Mouse (Mus musculus): Measurements from ENCODE around the gene Ston1. TPM values are rescaled to one million over a fixed set of nuclear protein-coding genes. Genes with fewer than 3 reads are reported as not detected.
A peak's percentile ranks its signal among the peaks of the same experiment; 100 is the strongest.

The Ston1 gene
- total RNA-seq, 2 experiments from 2014 or later: 5.6 to 6.2 TPM

DNA sequence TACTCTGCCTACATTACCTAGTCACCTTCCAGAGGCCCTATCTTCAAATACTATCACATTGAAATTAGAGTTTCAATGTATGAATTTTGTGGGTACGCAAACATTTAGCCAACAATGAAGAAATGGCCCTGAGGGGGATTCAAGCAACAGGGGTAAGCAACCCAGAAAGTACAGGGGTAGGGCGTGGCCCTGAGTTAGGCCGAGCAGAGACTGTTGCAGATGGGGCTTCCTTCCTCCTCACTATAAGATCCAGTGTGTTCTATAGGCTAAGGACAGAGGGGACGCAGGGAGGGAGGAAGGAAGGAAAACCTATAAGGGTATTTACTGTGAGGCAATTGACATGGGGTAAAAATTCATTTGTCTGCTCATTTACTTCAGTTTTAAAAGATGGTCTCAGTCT lies 26.9 kb downstream of the Ston1 start:
- no peak for DNase-seq (ENCODE audit: low spot score in 2 of 2)

DNA sequence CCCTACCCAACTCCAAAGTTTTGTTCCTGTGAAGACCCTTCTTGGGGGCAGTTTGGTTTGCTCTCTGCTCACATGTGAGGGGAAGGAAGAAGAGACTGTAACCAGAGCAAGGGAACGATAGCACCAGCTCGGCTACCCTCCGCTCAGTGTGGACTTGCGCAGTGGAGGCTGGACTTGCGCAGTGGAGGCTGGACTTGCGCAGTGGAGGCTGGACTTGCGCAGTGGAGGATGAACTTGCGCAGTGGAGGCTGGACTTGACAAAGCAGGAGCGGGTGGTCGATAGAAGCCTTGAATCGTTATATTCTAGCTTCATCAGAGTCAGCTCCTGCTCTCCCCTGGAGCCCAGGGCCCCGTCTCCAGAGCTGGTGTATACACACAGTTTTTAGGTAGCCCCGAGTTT lies 27.9 kb downstream of the Ston1 start:
- DNase-seq (ENCODE audit: low spot score in 2 of 2): no peak

DNA sequence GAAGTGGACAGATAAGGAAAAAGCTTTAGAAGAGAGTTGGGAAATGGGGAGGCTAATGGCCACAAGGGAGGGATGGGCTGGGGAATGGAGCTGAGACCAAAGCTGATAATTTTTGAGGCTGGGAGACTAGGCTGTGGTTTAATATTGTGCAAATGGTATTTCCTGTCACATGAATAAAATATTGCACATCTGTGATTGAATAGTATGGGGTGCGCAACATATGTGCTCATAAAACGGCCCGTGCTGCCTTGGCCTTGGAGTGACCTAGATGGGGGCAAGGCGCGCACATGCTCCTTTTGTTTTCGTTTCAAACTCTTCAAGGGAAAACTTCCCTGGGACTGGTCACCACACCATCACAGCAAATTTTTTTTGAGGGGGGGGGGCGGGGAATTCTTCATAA lies 28.4 kb downstream of the Ston1 start:
- DNase-seq (ENCODE audit: low spot score in 2 of 2): no peak

DNA sequence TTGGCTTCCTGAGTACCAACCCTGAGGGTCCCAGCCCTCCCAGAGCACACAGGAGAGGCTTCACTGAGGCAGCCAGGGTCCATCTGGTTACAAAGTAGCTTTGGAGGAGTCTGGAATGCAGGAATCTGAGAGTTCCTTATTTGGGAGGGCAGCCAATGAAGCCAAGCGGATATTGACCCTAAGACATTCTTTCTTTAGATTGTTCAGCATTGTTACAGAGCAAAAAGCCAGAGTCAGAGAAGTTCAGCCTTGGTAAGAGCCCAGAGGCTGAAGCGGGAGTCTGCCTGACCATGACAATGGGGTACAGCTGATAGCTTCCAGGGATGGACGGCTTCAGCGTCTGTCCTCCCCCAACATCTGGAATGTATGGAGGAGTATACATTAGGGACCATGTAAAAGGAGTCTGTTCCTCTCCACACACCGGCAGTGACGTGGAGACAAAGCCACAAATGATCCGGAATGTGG lies 28.9 kb downstream of the Ston1 start:
- no peak for DNase-seq (ENCODE audit: low spot score in 2 of 2)

DNA sequence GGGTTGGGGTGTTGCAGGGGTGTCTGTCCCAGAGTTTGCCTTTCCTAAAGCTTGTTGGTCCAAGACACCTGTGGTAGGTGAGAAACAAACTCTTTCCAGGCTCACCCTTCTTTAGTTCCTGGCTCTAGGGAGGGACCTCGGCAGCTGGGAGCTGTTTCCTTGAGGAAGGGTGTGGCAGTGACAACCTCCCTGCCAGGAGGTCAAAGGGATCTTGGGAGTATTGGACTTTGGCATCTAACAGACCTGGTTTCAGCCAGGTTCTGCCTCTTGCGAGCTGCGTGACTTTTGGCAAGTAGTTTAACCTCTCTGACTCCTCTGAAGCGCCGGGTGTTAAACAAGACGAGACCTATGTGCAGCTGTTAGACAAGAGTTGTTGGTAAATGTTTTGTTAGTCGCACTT lies 29.7 kb downstream of the Ston1 start:
- DNase-seq (ENCODE audit: low spot score in 2 of 2): no peak

DNA sequence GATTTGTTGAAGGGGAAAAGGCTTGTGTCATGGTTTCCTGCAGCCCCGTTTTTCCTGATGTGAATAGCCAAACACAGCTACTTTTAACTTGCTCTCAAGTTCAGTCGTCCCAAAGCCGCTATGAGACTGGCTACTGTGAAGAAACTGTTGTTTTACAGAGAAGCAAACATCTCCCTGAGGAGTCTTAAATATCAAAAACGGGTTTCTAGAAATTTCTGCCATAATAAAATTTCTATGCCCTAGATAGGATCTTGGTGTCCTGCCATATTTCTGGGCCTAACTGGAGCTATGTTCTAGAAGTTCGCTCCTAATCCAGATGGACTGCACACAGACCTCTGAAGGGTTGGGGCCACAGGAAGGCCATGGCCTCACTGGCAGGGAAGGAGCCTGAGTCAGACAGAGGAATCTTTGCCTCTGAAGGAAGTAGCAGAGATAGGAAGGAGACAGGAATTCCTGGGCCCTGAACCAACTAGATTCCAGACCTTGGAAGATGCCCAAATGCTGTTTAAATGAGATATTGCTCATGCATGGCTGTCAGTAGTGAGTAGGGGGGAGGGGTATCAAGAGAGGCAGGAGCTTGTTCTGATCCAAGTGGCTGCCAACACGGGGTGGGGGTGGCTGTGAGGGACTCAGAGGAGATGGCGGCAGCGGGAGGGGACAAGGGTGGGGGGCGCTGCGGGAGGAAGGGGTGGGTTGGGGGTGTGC lies 31.3 kb downstream of the Ston1 start:
- peak in 1 of 2 experiments; percentile 5 for DNase-seq (ENCODE audit: low spot score in 2 of 2)

DNA sequence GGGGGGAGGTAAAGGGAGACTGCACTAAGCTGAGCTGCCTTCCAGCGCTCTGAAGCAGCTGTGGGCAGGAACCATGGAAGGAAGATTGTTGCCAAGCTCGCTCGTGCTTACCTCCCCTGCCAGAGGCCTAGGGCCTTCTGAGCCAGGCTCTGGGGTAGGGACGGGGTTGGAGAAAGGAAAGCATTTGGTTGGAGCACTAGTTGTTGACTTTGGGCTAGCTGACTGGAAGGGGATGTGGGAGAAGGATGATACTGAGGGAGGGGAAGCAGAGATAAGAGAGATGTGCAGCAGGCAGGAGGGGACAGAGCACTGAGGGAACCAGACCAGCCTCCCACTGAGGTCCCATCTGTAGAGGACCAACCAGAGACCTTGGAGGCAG lies 31.9 kb downstream of the Ston1 start:
- no peak for DNase-seq (ENCODE audit: low spot score in 2 of 2)

DNA sequence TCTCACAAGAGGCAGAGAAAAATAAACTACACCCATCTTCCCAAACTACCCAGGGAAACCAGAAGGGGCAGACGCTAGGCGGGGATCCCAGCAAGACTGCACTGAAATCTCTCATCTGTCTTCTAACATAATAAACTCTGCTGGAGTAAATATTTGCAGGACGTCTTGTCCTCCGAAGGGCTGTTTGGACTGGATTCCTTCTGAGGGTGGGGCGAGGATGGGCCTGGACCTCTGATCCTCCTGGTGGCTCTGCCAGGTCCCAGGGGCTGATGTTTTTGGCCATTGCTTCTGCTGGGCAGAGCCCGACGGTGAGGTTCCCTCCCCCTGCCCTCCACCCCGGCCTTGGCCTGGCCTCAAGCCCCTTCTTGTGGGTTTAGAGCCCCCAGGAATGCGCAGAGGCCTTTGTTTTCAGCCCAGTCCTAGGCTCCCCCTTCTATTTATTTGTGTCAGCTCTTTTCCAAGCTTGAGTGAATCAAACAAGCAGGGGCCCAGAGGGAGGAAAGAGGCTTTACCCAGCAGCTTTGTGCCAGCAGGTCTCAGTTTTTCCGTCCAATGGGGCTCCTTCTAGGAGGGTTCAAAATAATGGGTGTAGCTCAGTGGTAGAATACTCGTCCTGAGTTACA lies 32.6 kb downstream of the Ston1 start:
- DNase-seq (ENCODE audit: low spot score in 2 of 2): no peak

DNA sequence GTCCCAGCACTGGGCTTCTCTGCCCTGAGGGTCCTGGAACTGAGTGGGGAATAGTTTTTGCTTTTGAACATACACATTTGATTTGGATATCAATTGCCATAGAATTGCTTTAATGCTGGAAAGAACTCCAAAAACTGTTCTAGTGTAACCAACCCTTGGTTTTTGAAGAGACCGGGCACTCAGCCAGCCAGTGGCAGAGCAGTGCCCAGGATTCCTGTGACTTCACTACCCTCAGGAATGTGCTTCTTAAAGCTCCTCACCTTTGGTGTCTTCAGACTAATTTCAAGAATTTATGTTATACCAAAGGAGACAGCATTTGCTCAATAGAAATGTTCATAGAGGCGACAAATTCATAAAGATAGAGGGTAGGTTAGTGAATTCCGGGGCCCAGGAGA lies 33.1 kb downstream of the Ston1 start:
- DNase-seq (ENCODE audit: low spot score in 2 of 2): no peak

DNA sequence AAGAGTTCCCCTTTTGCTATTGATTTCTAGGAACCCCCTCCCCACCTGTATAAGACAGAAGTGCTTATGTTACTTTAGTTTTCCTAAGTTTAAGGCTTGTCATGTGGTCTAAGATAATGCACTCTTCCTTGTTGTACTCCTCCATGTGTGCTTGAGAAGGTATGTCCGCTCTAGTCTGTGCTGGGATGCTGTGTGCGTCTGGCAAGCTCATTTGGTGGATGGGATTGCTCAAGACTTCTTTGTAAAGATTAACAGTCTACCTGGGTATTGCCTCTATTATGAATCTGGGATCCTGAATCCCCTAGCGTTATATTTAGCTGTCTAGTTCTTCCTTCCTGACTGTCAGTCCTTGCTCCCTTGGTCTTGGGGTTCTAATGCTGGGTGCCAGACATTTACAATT lies 35.1 kb downstream of the Ston1 start:
- DNase-seq (ENCODE audit: low spot score in 2 of 2): no peak

DNA sequence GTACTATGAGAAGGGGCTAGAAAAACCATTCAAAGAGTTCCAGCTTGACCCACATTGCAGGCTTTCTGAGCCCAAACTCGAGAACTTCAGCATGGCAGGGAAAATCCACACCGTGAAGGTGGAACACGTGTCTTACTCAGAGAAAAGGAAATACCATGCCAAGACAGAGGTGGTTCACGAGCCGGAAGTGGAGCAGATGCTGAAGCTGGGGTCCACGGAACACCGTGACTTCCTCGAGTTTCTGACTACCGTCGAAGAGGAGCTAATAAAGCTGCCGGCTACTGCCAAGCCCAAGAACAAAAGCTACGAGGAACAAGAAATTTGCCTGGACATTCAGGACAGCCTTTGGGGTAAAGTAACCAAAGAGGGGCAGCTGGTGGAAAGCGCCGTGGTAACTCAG lies 38.6 kb downstream of the Ston1 start:
- no peak for DNase-seq (ENCODE audit: low spot score in 2 of 2)

DNA sequence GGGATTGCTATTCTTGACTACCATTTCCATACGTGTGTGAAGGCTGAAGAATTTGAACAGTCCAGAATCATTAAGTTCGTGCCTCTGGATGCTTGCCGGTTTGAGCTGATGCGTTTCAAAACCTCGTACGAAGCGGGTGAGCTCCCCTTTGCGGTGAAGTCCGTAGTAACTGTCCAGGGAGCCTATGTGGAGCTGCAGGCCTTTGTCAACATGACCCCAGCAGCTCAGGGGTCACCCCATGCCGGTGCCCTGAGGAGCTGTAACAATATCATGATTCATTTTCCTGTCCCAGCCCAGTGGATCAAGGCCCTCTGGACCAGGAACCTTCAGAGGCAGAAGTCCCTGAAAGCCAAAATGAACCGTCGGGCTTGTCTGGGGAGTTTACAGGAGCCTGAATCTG lies 39.1 kb downstream of the Ston1 start:
- DNase-seq (ENCODE audit: low spot score in 2 of 2): no peak

DNA sequence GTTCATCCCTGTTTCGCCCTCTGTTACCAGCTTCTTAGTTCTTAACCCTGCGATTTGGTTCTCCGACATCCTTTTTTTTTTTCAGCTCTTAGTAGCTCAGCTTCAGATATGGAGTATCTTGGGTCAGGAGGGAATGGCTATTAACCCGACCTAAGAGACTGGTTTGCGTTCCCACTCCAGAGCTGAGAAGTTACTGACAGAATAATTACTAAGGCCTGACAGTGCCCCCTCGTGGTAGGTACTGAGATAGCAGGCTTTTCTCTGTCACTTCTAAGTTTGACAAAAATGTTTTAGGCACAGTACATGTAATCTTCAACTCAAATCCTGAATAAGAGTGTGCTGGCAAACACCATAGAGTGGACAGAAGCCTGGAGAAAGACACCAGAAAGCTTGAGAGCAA lies 43.5 kb downstream of the Ston1 start:
- peak; percentile 63 to 77 for DNase-seq (ENCODE audit: low spot score in 2 of 2)

DNA sequence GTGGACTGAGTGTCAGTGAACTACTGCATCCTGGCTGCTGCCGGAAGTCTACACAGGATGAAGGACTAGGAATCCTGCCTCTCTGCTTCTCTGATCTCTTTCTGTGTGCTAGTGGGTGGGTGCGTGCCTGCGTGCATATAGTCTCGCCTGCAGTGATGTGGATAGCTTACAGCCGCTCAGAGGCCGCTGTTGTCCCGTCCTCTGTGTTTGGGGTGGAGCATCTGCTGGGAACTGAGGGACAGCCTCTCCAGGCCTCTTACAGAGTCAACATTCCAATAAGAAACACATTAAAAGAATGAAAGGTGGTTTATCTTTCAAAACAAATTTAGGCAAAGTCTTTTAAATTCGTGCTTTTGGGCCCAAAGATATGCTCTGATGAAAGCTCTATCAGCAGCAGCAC lies 44.4 kb downstream of the Ston1 start:
- no peak for DNase-seq (ENCODE audit: low spot score in 2 of 2)

DNA sequence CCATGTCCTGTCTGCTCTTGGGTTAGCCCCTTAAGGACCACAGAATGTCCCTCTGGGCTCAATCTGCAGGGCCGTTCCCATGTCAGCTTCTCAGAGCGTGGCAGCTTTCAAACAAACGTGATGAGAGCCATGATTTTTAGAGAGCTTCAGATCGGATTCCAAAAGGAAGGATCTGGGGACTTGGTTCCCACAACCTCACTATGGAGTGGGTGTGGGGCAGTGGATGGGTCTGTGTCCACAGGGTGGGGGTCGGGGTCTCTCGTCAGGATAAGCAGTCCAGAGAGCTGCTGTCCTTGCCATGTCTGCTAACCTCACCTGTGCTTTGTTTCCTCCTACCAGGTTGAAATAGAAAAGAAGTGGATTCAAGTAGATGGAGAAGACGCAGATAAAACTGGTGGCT lies 47.4 kb downstream of the Ston1 start:
- no peak for DNase-seq (ENCODE audit: low spot score in 2 of 2)

DNA sequence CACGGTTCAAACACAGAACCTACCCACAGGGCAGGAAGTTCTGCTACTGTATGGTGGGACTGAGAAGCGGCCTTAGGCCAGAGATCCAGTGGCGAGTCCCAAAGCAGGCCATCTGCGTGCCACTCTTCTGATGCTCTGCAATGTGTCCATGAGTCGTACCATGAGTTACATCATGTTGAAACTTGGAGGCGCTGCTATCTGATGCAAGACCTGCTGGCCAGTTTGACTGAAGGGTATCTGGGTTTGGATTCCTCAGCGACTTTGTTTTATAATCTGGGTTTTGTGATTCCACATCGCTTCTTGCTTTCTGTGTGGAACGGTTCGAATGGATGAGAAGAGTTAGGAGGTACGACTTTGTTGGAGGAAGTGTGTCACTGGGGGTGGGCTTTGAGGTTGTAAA lies 47.8 kb downstream of the Ston1 start:
- no peak for DNase-seq (ENCODE audit: low spot score in 2 of 2)

DNA sequence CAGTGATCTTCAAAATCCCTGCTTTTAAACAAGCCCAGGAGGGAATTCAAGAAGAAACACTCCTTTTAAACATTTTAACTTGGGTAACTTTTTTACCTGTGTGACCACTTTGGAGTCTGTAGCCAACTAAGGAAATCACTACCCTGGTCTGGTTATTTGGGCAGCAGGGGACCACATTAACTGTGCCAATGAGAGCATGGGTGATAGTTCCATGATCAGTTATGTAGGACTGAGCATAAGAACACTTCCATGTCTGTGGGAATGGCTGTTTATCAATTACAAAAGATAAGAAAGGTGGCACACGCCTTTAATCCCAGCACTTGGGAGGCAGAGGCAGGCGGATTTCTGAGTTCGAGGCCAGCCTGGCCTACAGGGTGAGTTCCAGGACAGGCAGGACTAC lies 49.7 kb downstream of the Ston1 start:
- DNase-seq (ENCODE audit: low spot score in 2 of 2): no peak

DNA sequence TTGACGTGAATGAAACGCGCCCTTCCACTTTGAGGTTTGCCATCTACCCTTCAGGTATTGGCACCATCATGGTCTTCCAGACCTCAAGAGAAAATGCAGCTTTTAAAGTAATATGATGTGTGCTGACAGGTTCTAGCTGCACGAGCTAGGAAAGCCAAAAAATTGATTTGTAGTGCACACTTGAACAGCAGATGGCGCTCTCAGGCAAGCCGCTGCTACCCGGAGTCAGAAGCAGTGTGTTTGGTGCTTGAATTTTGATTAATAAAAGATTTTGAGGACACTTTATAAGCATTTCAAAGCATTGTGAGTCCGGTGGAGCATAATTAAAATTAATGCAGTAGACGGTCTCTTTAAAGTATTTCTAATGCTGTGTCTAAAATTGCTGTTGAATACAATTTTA lies 54.5 kb downstream of the Ston1 start:
- peak; percentile 84 to 87 for DNase-seq (ENCODE audit: low spot score in 2 of 2)

DNA sequence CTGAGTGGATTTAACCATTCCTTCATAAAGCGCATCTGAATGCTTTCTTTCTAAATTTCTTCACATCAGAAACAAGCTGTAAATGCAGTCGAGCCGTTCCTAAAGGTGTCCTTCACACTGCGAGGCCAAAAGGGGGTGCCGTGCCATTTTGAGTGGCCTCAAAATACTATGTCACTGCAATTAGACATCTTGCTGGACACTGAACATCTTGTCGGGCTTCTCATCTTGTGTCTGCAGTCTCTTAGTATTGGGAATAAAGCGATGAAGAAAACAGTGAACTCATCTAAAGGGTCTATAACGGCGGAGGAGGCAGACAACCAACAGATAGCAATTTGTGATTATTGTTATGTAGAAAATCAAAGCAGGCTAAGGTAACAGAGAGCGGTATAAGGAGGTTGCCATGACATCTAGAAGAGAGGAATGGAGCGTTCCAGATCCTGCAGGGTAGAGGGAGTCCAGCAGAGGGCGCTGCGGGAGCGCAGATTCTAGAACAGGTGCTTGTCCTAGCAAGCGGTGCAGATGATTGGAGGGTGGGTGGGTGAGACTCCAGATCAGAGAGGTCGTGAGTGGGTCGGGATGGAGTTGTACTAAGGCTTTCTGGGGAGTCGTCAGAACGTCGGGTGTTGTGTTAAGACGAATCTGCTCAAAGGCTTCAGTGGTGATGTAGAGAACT lies 55.4 kb downstream of the Ston1 start:
- DNase-seq (ENCODE audit: low spot score in 2 of 2): peak; percentile 90 to 96

DNA sequence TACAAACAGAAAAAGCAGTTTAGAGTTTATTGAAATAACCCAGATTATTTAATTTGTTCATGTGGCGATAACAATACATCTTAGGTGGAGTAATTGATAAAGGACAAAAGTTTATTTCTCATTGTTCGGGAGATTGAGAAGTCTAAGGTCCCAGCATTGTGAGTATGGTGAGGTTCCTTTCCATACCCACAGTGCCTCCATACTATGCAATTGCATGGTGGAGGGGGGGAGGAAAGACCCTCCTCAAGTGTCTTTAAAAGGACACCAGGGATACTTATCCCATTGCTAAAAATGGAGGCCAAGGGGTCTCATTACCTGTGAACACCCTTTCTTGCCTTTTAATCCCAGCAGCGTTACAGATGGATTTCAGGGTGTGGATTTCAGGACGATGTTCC lies 55.9 kb downstream of the Ston1 start:
- no peak for DNase-seq (ENCODE audit: low spot score in 2 of 2)

DNA sequence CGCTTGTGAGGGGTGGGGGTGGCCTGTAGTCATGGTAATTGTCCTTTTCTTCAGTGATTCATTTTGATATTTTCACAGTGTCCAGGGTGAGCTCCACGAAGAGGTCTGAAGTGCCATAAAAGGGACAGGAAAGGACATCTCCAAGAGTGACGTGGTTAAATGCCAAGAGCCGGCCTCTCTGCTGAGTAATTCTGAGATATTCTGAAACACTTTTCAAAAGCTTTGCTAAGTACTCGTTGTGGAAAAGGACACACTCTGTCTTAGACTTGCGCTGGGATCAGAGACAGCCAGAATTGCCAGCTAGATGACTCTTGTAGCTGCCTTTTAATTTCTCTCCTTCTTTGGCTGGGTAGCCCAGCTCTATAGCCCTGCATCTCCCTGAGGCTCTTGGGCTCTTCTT lies 61.0 kb downstream of the Ston1 start:
- no peak for DNase-seq (ENCODE audit: low spot score in 2 of 2)

DNA sequence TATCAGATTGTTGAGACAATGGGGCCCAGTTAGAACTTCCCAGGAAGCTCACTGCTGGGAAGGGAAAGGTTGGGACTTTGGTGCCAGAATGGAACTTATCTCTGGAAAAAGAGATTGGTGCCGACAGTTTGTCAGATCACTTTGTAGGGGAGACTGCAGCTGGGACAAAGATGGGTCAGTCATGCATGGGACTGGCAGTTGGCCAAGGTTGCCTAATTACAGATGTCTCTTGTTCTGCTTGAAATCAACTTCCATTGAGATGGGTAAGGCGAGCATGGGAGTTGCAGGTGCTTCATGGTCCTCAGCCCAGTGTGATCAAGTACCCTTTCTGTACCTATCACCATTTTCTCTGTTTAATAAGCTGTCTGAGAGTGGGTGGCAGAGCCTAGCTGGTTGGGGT lies 68.6 kb downstream of the Ston1 start:
- no peak for DNase-seq (ENCODE audit: low spot score in 2 of 2)

DNA sequence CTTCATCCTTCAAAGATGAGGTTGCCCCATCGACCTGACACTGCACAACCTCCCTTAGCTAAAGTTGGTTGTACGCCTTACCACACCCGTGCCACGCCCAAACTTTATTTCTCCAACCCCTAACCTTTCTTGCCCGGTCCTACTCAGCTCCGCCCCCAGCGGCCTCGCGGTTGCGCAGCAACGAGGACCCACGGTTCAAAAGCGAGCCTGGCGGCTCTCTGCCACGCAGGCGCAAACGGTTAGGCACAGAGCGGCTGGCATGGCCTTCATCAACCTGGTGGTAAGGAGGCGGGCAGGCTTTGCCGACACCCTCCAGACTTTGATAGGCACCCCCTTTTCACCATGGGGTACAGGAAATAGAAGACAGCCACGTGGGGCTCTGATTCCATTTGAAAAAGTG lies 71.0 kb downstream of the Ston1 start, which contains the start of gene Gtf2a1l:
Gtf2a1l (plus strand) TSS at position 209 of the 400 bp plus-strand sequence.
- DNase-seq (ENCODE audit: low spot score in 2 of 2): peak; percentile 55 to 77
